Mouse (Mus musculus): ENCODE results near the gene Tmem45b.

DNA sequence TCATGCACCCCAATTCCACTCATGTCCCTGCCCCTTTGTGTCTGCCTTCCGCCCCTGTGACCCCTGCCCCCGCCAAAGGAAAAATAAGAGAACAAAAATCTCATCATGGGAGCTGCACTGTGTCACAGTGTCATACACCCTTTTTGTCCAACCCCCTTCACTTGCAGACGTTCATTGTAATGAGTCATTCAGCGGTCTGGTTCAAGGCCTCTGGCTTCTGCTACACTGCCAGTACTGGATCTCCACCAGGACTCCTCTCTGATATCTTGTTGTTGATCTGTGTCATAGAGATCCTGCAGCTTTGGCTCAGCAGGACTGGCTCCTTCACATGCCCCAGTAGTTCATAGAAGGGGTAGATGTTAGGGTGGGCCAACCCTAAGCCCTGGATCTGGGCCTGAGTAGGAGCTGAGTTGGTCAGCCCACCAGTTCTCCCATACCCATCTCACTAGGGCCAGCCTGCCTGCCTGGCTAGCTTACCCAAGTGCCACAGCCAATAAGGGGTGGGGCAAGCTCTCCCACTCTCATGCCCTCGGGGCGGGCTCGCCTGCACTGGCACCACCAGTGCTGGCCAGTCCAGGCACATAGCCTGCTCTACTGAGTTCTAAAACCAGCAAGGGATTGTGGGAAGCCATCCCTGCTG, 31.8 kb downstream of the Tmem45b start:
- TF ChIP-seq CTCF (conservative IDR thresholded peaks at IDR 0.05; ENCODE audit: low read length): no peak
- no peak for TF ChIP-seq NANOG (IDR thresholded peaks at IDR 0.05; ENCODE audit: borderline replicate concordance, low read length)
- TF ChIP-seq POU5F1 (IDR thresholded peaks at IDR 0.05; ENCODE audit: borderline replicate concordance, low read length): no peak

Measured in E14TG2a.4 (cell line).